Mouse (Mus musculus) hindbrain, embryonic 14.5 days (tissue): ENCODE data around the gene Map3k20. TPM values are rescaled to one million over a fixed set of nuclear protein-coding genes. Genes with fewer than 3 reads are reported as not detected.

Experiments
- ATAC-seq: fragments of 200-750 bp; cut with Nextera tagmentation; 2 replicates; pipeline ENCODE4 v1.8.0; 2017; ENCODE audit warnings: moderate number of reproducible peaks, mild to moderate bottlenecking, moderate TSS enrichment, moderate library complexity; ENCODE audit not compliant: low FRiP score
- DNase-seq: peaks from one replicate; pipeline ENCODE4 v3.0.0-alpha.2; 2015; ENCODE audit warnings: low spot score
- H3K27ac ChIP-seq: fragments of 300-500 bp; sonication (generic); 2 replicates; pipeline ENCODE4 v1.5.1; 2014; ENCODE audit warnings: mild to moderate bottlenecking, moderate library complexity
- H3K27me3 ChIP-seq: fragments of 300-500 bp; sonication (generic); 2 replicates; pipeline ENCODE4 v1.6.1; 2014; ENCODE audit warnings: mild to moderate bottlenecking, low read length, mixed read lengths; ENCODE audit not compliant: control insufficient read depth, insufficient read depth
- H3K36me3 ChIP-seq: fragments of 300-500 bp; sonication (generic); replicated peaks from 2 replicates; pipeline ENCODE4 v1.6.1; 2014; ENCODE audit not compliant: control insufficient read depth, insufficient read depth
- H3K4me1 ChIP-seq: fragments of 300-500 bp; sonication (generic); replicated peaks from 2 replicates; pipeline ENCODE4 v1.6.1; 2014; ENCODE audit warnings: antibody characterized with exemption, low read length, mixed read lengths; ENCODE audit not compliant: control insufficient read depth, insufficient read depth
- H3K4me2 ChIP-seq: fragments of 300-500 bp; sonication (generic); replicated peaks from 2 replicates; pipeline ENCODE4 v1.6.1; 2014; ENCODE audit warnings: mild to moderate bottlenecking, moderate library complexity
- H3K4me3 ChIP-seq: fragments of 300-500 bp; sonication (generic); replicated peaks from 2 replicates; pipeline ENCODE4 v1.5.1; 2014; ENCODE audit warnings: mild to moderate bottlenecking, low read length
- H3K9ac ChIP-seq: fragments of 300-500 bp; sonication (generic); 2 replicates; pipeline ENCODE4 v1.6.1; 2014
- H3K9me3 ChIP-seq: fragments of 300-500 bp; sonication (generic); 2 replicates; pipeline ENCODE4 v1.6.1; 2016; ENCODE audit warnings: low read length; ENCODE audit not compliant: control insufficient read depth
- WGBS: fragments of 180-500 bp; shearing (Covaris S2); extraction: QIAGEN DNeasy Blood & Tissue Kit; methylation state at CpG from one replicate; pipeline ENCODE4 v1.1.7; 2014; 5-methylcytosine and 5-hydroxymethylcytosine counted together
- polyA plus RNA-seq: library from polyadenylated mRNA; unstranded; fragments of >200 nt; fragmentation: Nextera tagmentation; extraction: Ambion mirVana; gene quantifications from 2 replicates; pipeline ENCODE4 v1.2.1, GENCODE M21; 2014

Map3k20 gene
- polyA plus RNA-seq, 1 experiment from 2014 or later: 5.1 TPM

- Histone ChIP-seq H3K9me3 (no peaks in the 10 kb centered on the region), H3K36me3 (no peaks in the 10 kb centered on the region), H3K27ac (no peak overlapping the region), H3K9ac (no peak overlapping the region), H3K4me3 (no peak overlapping the region), H3K27me3 (no peaks in the 10 kb centered on the region), H3K4me1 (0 out of 2 replicates have a peak, but pooled peaks cover 4% of the 10 kb centered on the region), H3K4me2 (no peak overlapping the region)
- ATAC-seq: no peak
- no peak for DNase-seq
- 86% methylated on average over 3 of the region's 3 CpGs for WGBS
These were observed 158.5 kb downstream of the Map3k20 start for GRCm38 (mm10) chr2:72443960-72444359.

- WGBS: 94% methylated on average over 3 of the region's 3 CpGs
- no peaks in the 10 kb centered on the region for H3K36me3 ChIP-seq
- DNase-seq (no peak), ATAC-seq (no peak)
- H3K4me1 ChIP-seq: no peaks in the 10 kb centered on the region
- H3K4me3 ChIP-seq: no peak overlapping the region
- H3K27me3 ChIP-seq: no peaks in the 10 kb centered on the region
- H3K27ac ChIP-seq: no peak overlapping the region
- no peak overlapping the region for H3K9ac ChIP-seq
- no peaks in the 10 kb centered on the region for H3K9me3 ChIP-seq
- H3K4me2 ChIP-seq: no peak overlapping the region
These were observed 160.7 kb downstream of the Map3k20 start for GRCm38 (mm10) chr2:72446106-72446505.

- no peaks in the 10 kb centered on the region for H3K36me3 ChIP-seq
These were observed 161.2 kb downstream of the Map3k20 start for GRCm38 (mm10) chr2:72446615-72447014.

GRCm38 (mm10) chr2:72453563-72453962 lies 168.1 kb downstream of the Map3k20 start:
- Histone ChIP-seq H3K36me3 (no peaks in the 10 kb centered on the region), H3K4me1 (peaks cover 4% of the 10 kb centered on the region; the same call in 1 of the 2 replicates), H3K4me3 (no peak overlapping the region), H3K27me3 (no peaks in the 10 kb centered on the region), H3K9ac (no peak overlapping the region), H3K27ac (no peak overlapping the region), H3K9me3 (no peaks in the 10 kb centered on the region), H3K4me2 (no peak overlapping the region)
- ATAC-seq (no peak), DNase-seq (no peak)
- 60% methylated on average over 3 of the region's 3 CpGs for WGBS

More at GRCm38 (mm10) chr2:72446615-72447014, 161.2 kb downstream of the Map3k20 start:
- 25% methylated on average over 5 of the region's 5 CpGs for WGBS
- DNase-seq (no peak), ATAC-seq (no peak)
- Histone ChIP-seq H3K9ac (no peak overlapping the region), H3K4me3 (no peak overlapping the region), H3K4me2 (no peak overlapping the region), H3K9me3 (no peaks in the 10 kb centered on the region), H3K4me1 (no peaks in the 10 kb centered on the region), H3K27ac (no peak overlapping the region), H3K27me3 (no peaks in the 10 kb centered on the region)

- Histone ChIP-seq H3K9ac (no peak overlapping the region), H3K27me3 (no peaks in the 10 kb centered on the region), H3K4me3 (no peak overlapping the region), H3K27ac (no peak overlapping the region), H3K9me3 (no peaks in the 10 kb centered on the region), H3K4me2 (no peak overlapping the region), H3K36me3 (no peaks in the 10 kb centered on the region), H3K4me1 (peaks cover 4% of the 10 kb centered on the region; the same call in 1 of the 2 replicates)
- WGBS: 78% methylated on average over 1 of the region's 1 CpGs
- DNase-seq (no peak), ATAC-seq (no peak)
These were observed 170.8 kb downstream of the Map3k20 start for GRCm38 (mm10) chr2:72456189-72456588.

GRCm38 (mm10) chr2:72464376-72465014 lies 179.1 kb downstream of the Map3k20 start:
- H3K27me3 ChIP-seq: no peaks in the 10 kb centered on the region
- no peak overlapping the region for H3K27ac ChIP-seq
- no peaks in the 10 kb centered on the region for H3K4me1 ChIP-seq
- WGBS: 80% methylated on average over 7 of the region's 7 CpGs
- ATAC-seq (no peak), DNase-seq (no peak)
- no peak overlapping the region for H3K4me3 ChIP-seq
- H3K4me2 ChIP-seq: no peak overlapping the region
- no peak overlapping the region for H3K9ac ChIP-seq
- no peaks in the 10 kb centered on the region for H3K9me3 ChIP-seq
- no peaks in the 10 kb centered on the region for H3K36me3 ChIP-seq

GRCm38 (mm10) chr2:72467604-72468003 lies 182.2 kb downstream of the Map3k20 start:
- H3K4me1 ChIP-seq: no peaks in the 10 kb centered on the region
- no peak overlapping the region for H3K27ac ChIP-seq
- no peak overlapping the region for H3K9ac ChIP-seq
- H3K36me3 ChIP-seq: no peaks in the 10 kb centered on the region
- no peak overlapping the region for H3K4me2 ChIP-seq
- WGBS: 90% methylated on average over 1 of the region's 1 CpGs
- H3K4me3 ChIP-seq: no peak overlapping the region
- ATAC-seq (no peak), DNase-seq (no peak)
- no peaks in the 10 kb centered on the region for H3K27me3 ChIP-seq
- H3K9me3 ChIP-seq: no peaks in the 10 kb centered on the region

- Histone ChIP-seq H3K4me3 (no peak overlapping the region), H3K27ac (no peak overlapping the region), H3K9me3 (no peaks in the 10 kb centered on the region), H3K36me3 (no peaks in the 10 kb centered on the region), H3K4me1 (peaks cover 5% of the 10 kb centered on the region; the same call in 1 of the 2 replicates), H3K9ac (no peak overlapping the region), H3K27me3 (0 out of 2 replicates have a peak, but pooled peaks cover 6% of the 10 kb centered on the region), H3K4me2 (no peak overlapping the region)
- ATAC-seq (no peak), DNase-seq (no peak)
- 84% methylated on average over 16 of the region's 16 CpGs for WGBS
These were observed 186.1 kb downstream of the Map3k20 start for GRCm38 (mm10) chr2:72471415-72472070.

- ATAC-seq (no peak), DNase-seq (no peak)
- 20% methylated on average over 7 of the region's 7 CpGs for WGBS
These were observed 189.3 kb downstream of the Map3k20 start for GRCm38 (mm10) chr2:72474531-72475287.

More at GRCm38 (mm10) chr2:72474531-72475287, 189.3 kb downstream of the Map3k20 start:
- Histone ChIP-seq H3K4me3 (no peak overlapping the region), H3K27me3 (peaks cover 11% of the 10 kb centered on the region; the same call in 1 of the 2 replicates), H3K4me2 (no peak overlapping the region), H3K9me3 (no peaks in the 10 kb centered on the region), H3K36me3 (no peaks in the 10 kb centered on the region), H3K27ac (no peak overlapping the region), H3K4me1 (peaks cover 21% of the 10 kb centered on the region), H3K9ac (no peak overlapping the region)
